Mouse (Mus musculus) ES-E14 (cell line): ENCODE measurements around the gene Mapk6. TPM values are rescaled to one million over a fixed set of nuclear protein-coding genes. Genes with fewer than 3 reads are reported as not detected.

Source experiments
- DNase-seq: peaks from one replicate; pipeline ENCODE4 v3.0.0-alpha.2; 2013; ENCODE audit warnings: low read depth, low spot score
- H3K27ac ChIP-seq: 2 replicates; pipeline ENCODE4 v1.5.1; 2012; ENCODE audit warnings: low read depth, mild to moderate bottlenecking, low read length, moderate library complexity, mixed read lengths; ENCODE audit not compliant: poor library complexity, insufficient read depth, severe bottlenecking
- H3K36me3 ChIP-seq: 2 replicates; pipeline ENCODE4 v1.6.1; 2012; ENCODE audit warnings: mild to moderate bottlenecking, low read length, moderate library complexity, mixed read lengths; ENCODE audit not compliant: control insufficient read depth, poor library complexity, insufficient read depth, severe bottlenecking
- H3K4me1 ChIP-seq, 2 experiments: fragments of 150-350 bp in 1 of 2; sonication (generic) in 1 of 2; 2 replicates each; pipeline ENCODE4 v1.6.1; 2012; ENCODE audit warnings: low read length in 2 of 2, mild to moderate bottlenecking in 1 of 2, mixed read lengths in 1 of 2; ENCODE audit not compliant: control insufficient read depth in 2 of 2, insufficient read depth in 2 of 2, poor library complexity in 1 of 2
- H3K4me3 ChIP-seq, 2 experiments: fragments of 150-350 bp in 1 of 2; sonication (generic) in 1 of 2; 2 replicates each; pipeline ENCODE4 v1.5.1; 2012; ENCODE audit warnings: low read length in 2 of 2, low read depth in 1 of 2, mild to moderate bottlenecking in 1 of 2, mixed read lengths in 1 of 2; ENCODE audit not compliant: insufficient read depth in 1 of 2, poor library complexity in 1 of 2, severe bottlenecking in 1 of 2
- H3K9ac ChIP-seq: 2 replicates; pipeline ENCODE4 v1.6.1; 2012; ENCODE audit warnings: low read depth, mild to moderate bottlenecking, low read length, mixed read lengths; ENCODE audit not compliant: poor library complexity, insufficient read depth, severe bottlenecking
- H3K9me3 ChIP-seq: fragments of 150-350 bp; sonication (generic); 2 replicates; pipeline ENCODE4 v1.6.1; 2012; ENCODE audit warnings: low read depth, mild to moderate bottlenecking, low read length; ENCODE audit not compliant: control insufficient read depth, insufficient read depth
- CHD2 ChIP-seq: IDR thresholded peaks from 2 replicates; pipeline ENCODE4 v1.6.1; 2014; ENCODE audit warnings: mild to moderate bottlenecking, low read depth, low read length, inconsistent platforms
- HCFC1 ChIP-seq: IDR thresholded peaks from 2 replicates; pipeline ENCODE4 v1.6.1; 2012; ENCODE audit warnings: low read length, inconsistent platforms, borderline replicate concordance; ENCODE audit not compliant: insufficient read depth
- MAFK ChIP-seq: IDR thresholded peaks from 2 replicates; pipeline ENCODE4 v1.6.1; 2014; ENCODE audit warnings: mild to moderate bottlenecking, low read depth, low read length, inconsistent platforms; ENCODE audit not compliant: insufficient read depth
- ZC3H11A ChIP-seq: IDR thresholded peaks from 2 replicates; pipeline ENCODE4 v1.6.1; 2012; ENCODE audit warnings: low read depth, mild to moderate bottlenecking, inconsistent platforms, low read length, borderline replicate concordance
- ZNF384 ChIP-seq: IDR thresholded peaks from 2 replicates; pipeline ENCODE4 v1.6.1; 2012; ENCODE audit warnings: low read depth, low read length, inconsistent platforms
- in situ Hi-C, 2 experiments: fragments of 600-800 bp; cut with MboI; formaldehyde crosslinking; loops; one replicate each; pipeline ENCODE4 v1.15.1; 2025; ENCODE audit warnings: low sequenced_read_pairs in 2 of 2, inconsistent platforms in 1 of 2; ENCODE audit not compliant: unreplicated experiment in 2 of 2
- total RNA-seq: library from RNA; depleted of rRNA; stranded (reverse); fragments of 300-350 nt; gene quantifications from 2 replicates; pipeline ENCODE4 v1.2.3, GENCODE M21; 2012

Mapk6 gene
- total RNA-seq, 1 experiment, result 85.9 TPM

- peak; percentile 48 for DNase-seq
- in situ Hi-C loops, result no loop called here
- H3K4me3 ChIP-seq, result peak overlapping the region; percentile 92 to 99
- H3K9me3 ChIP-seq, result no peaks in the 10 kb centered on the region
- H3K36me3 ChIP-seq, result peaks cover 10% of the 10 kb centered on the region; the same call in 1 of the 2 replicates
- peak; percentile 16; the same call in 1 of the 2 replicates for TF ChIP-seq HCFC1
- TF ChIP-seq MAFK, result no peak
- H3K4me1 ChIP-seq, result peaks cover 4 to 14% of the 10 kb centered on the region in 2 experiments
- peak overlapping the region; percentile 91 for H3K27ac ChIP-seq
- peak overlapping the region; percentile 96 for H3K9ac ChIP-seq
Observed at GRCm38 (mm10) chr9:75409031-75409851, 564 bp downstream of the Mapk6 start.

- Histone ChIP-seq H3K4me3 (peak overlapping the region; percentile 92 to 99), H3K27ac (no peak overlapping the region), H3K9ac (peak overlapping the region; percentile 96; the same call in 1 of the 2 replicates), H3K4me1 (peaks cover 4 to 9% of the 10 kb centered on the region in 2 experiments), H3K36me3 (peaks cover 7% of the 10 kb centered on the region; the same call in 1 of the 2 replicates), H3K9me3 (no peaks in the 10 kb centered on the region)
- in situ Hi-C loops, result no loop called here
- no peak for DNase-seq
- TF ChIP-seq ZC3H11A (no peak), ZNF384 (no peak), MAFK (no peak), HCFC1 (no peak), CHD2 (no peak)
Observed at GRCm38 (mm10) chr9:75408204-75408826, 1.5 kb downstream of the Mapk6 start.

GRCm38 (mm10) chr9:75407803-75408202 is 2.0 kb downstream of the Mapk6 start:
- TF ChIP-seq ZNF384, result peak; percentile 76
- no peak for TF ChIP-seq ZC3H11A
- TF ChIP-seq MAFK, result 0 out of 2 replicates have a peak, but pooled peaks have one; percentile 61
- Histone ChIP-seq H3K4me1 (peaks cover 4% of the 10 kb centered on the region in 2 experiments), H3K36me3 (peaks cover 3% of the 10 kb centered on the region; the same call in 1 of the 2 replicates), H3K9ac (no peak overlapping the region; the same call in 1 of the 2 replicates), H3K4me3 (peak overlapping the region; percentile 42 to 99; a peak in 3 of 4 replicates), H3K9me3 (no peaks in the 10 kb centered on the region), H3K27ac (no peak overlapping the region)
- DNase-seq, result no peak
- in situ Hi-C loops, result no loop called here

GRCm38 (mm10) chr9:75406121-75406520 is 3.7 kb downstream of the Mapk6 start:
- H3K9ac ChIP-seq, result no peak overlapping the region
- H3K27ac ChIP-seq, result no peak overlapping the region
- peaks cover 4 to 9% of the 10 kb centered on the region in 2 experiments for H3K4me1 ChIP-seq
- no peak overlapping the region for H3K4me3 ChIP-seq
- DNase-seq, result no peak
- no peaks in the 10 kb centered on the region for H3K9me3 ChIP-seq
- TF ChIP-seq MAFK (no peak), CHD2 (no peak), HCFC1 (no peak), ZNF384 (no peak), ZC3H11A (no peak)
- in situ Hi-C loops, result no loop called here
- no peaks in the 10 kb centered on the region for H3K36me3 ChIP-seq
